Mouse (Mus musculus): ENCODE results near the gene Cfap161.

DNA sequence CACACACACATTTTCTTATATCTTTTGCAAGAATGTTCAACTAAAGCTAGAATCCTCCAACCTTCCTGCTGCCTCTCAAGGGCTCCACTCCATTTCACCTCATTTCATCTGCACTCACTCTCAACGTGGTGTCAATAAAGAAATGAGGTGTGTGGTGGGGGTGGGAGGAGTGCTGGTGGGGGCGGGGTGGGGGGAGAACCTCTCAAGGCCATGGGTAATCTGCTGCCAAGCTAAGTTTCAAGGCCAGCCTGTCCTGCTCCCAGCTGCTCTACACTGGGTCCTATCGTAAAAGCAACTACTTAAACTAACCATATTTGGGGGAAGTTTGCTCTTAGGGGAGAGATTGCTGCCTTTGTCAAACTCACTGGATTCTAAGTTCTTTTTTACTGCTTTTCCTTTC, 18.8 kb upstream of the Cfap161 start:
- TF ChIP-seq GATA1 (IDR thresholded peaks at IDR 0.05; ENCODE audit: low read length) (no peak), TAL1 (IDR thresholded peaks at IDR 0.05; ENCODE audit: low read length) (no peak)

Measured in erythroblast, embryonic 14.5 days (primary cell).